Mouse (Mus musculus) liver, embryonic 11.5 days (tissue): ENCODE data around the gene Cops4. TPM values are rescaled to one million over a fixed set of nuclear protein-coding genes. Genes with fewer than 3 reads are reported as not detected.

ENCODE experiments used
- ATAC-seq: fragments of 200-750 bp; cut with Nextera tagmentation; replicated peaks from 2 replicates; pipeline ENCODE4 v1.8.0; 2017; ENCODE audit warnings: moderate number of reproducible peaks, mild to moderate bottlenecking, moderate TSS enrichment, moderate library complexity; ENCODE audit not compliant: low FRiP score
- DNase-seq: peaks from one replicate; pipeline ENCODE4 v3.0.0-alpha.2; 2017; ENCODE audit warnings: low spot score
- H3K27ac ChIP-seq: fragments of 300-500 bp; sonication (generic); 2 replicates; pipeline ENCODE4 v1.5.1; 2014; ENCODE audit warnings: mild to moderate bottlenecking, low read depth, low read length, control low read depth
- H3K27me3 ChIP-seq: fragments of 300-500 bp; sonication (generic); replicated peaks from 2 replicates; pipeline ENCODE4 v1.6.1; 2014; ENCODE audit warnings: low read length, mixed read lengths; ENCODE audit not compliant: control insufficient read depth, insufficient read depth
- H3K36me3 ChIP-seq: fragments of 300-500 bp; sonication (generic); 2 replicates; pipeline ENCODE4 v1.6.1; 2014; ENCODE audit warnings: mild to moderate bottlenecking, low read length, moderate library complexity, mixed read lengths; ENCODE audit not compliant: control insufficient read depth, insufficient read depth
- H3K4me1 ChIP-seq: fragments of 300-500 bp; sonication (generic); replicated peaks from 2 replicates; pipeline ENCODE4 v1.6.1; 2014; ENCODE audit warnings: low read length, mixed read lengths; ENCODE audit not compliant: control insufficient read depth, insufficient read depth
- H3K4me2 ChIP-seq: fragments of 300-500 bp; sonication (generic); 2 replicates; pipeline ENCODE4 v1.6.1; 2014; ENCODE audit warnings: mild to moderate bottlenecking, control low read depth, moderate library complexity
- H3K4me3 ChIP-seq: fragments of 300-500 bp; sonication (generic); 2 replicates; pipeline ENCODE4 v1.5.1; 2014; ENCODE audit warnings: low read depth, low read length, control low read depth
- H3K9ac ChIP-seq: fragments of 300-500 bp; sonication (generic); 2 replicates; pipeline ENCODE4 v1.6.1; 2014; ENCODE audit warnings: low read depth, low read length, control low read depth
- H3K9me3 ChIP-seq: fragments of 300-500 bp; sonication (generic); 2 replicates; pipeline ENCODE4 v1.6.1; 2016; ENCODE audit warnings: low read length, inconsistent platforms, mixed read lengths; ENCODE audit not compliant: control insufficient read depth
- WGBS: fragments of 180-500 bp; shearing (Covaris S2); extraction: QIAGEN DNeasy Blood & Tissue Kit; methylation state at CpG from one replicate; pipeline ENCODE4 v1.1.7; 2014; 5-methylcytosine and 5-hydroxymethylcytosine counted together
- microRNA-seq: library from miRNA; unstranded; fragments of <30 nt; microRNA quantifications from one replicate; pipeline ENCODE4, GENCODE M21; 2017; ENCODE audit warnings: borderline number of aligned reads
- polyA plus RNA-seq: library from polyadenylated mRNA; unstranded; fragments of >200 nt; fragmentation: Nextera tagmentation; extraction: Ambion mirVana; gene quantifications from 2 replicates; pipeline ENCODE4 v1.2.1, GENCODE M21; 2014

Gene Cops4
- polyA plus RNA-seq, 1 experiment from 2014 or later, result 166 TPM

GRCm38 (mm10) chr5:100590505-100590904 is 72.4 kb downstream of the Cops4 start:
- Histone ChIP-seq H3K9me3 (peaks cover 6% of the 10 kb centered on the region; the same call in 1 of the 2 replicates), H3K4me3 (no peak overlapping the region), H3K4me1 (no peaks in the 10 kb centered on the region), H3K27me3 (no peaks in the 10 kb centered on the region), H3K9ac (no peak overlapping the region), H3K4me2 (no peak overlapping the region), H3K36me3 (no peaks in the 10 kb centered on the region), H3K27ac (no peak overlapping the region)
- 62% methylated on average over 5 of the region's 5 CpGs for WGBS
- ATAC-seq (no peak), DNase-seq (no peak)

GRCm38 (mm10) chr5:100594803-100595467 is 76.8 kb downstream of the Cops4 start:
- 85% methylated on average over 13 of the region's 13 CpGs for WGBS
- Histone ChIP-seq H3K27ac (no peak overlapping the region), H3K27me3 (no peaks in the 10 kb centered on the region), H3K4me3 (no peak overlapping the region), H3K9me3 (peaks cover 6% of the 10 kb centered on the region; the same call in 1 of the 2 replicates), H3K4me2 (no peak overlapping the region), H3K9ac (no peak overlapping the region), H3K4me1 (peaks cover 3% of the 10 kb centered on the region; the same call in 1 of the 2 replicates), H3K36me3 (no peaks in the 10 kb centered on the region)
- no peak for ATAC-seq
- no peak for DNase-seq

GRCm38 (mm10) chr5:100595999-100596398 is 77.9 kb downstream of the Cops4 start:
- DNase-seq, result no peak

More at GRCm38 (mm10) chr5:100595999-100596398, 77.9 kb downstream of the Cops4 start:
- WGBS, result 84% methylated on average over 6 of the region's 6 CpGs
- H3K4me2 ChIP-seq, result no peak overlapping the region
- no peak overlapping the region for H3K27ac ChIP-seq
- H3K9ac ChIP-seq, result no peak overlapping the region
- no peak for ATAC-seq
- peaks cover 6% of the 10 kb centered on the region; the same call in 1 of the 2 replicates for H3K9me3 ChIP-seq
- H3K27me3 ChIP-seq, result no peaks in the 10 kb centered on the region
- no peak overlapping the region for H3K4me3 ChIP-seq
- H3K4me1 ChIP-seq, result peaks cover 8% of the 10 kb centered on the region; the same call in 1 of the 2 replicates
- no peaks in the 10 kb centered on the region for H3K36me3 ChIP-seq

Small RNAs within 50 kb of the gene (microRNA-seq; reads per million reads assigned to microRNA genes)
- not detected for gene Gm23222

Other genes starting within 250 kb of the Cops4 start
- gene Sec31a, start 102.1 kb upstream of the Cops4 start, polyA plus RNA-seq, result 125 and 131 TPM in 2 replicates
- gene Lin54, start 17.7 kb upstream of the Cops4 start, polyA plus RNA-seq, result 16.2 and 17.3 TPM in 2 replicates
- 34.0 and 34.3 TPM in 2 replicates for gene Plac8, start 53.9 kb downstream of the Cops4 start, polyA plus RNA-seq
- gene Coq2, start 156.8 kb downstream of the Cops4 start, polyA plus RNA-seq, result 58.7 and 63.6 TPM in 2 replicates
- gene Hpse, start 201.4 kb downstream of the Cops4 start, polyA plus RNA-seq, result 2.0 and 3.0 TPM in 2 replicates